9 mouse cellular contexts compared by ENCODE assay signal in genomic region chr5:114596604-114597003, GRCm38 (mm10). TPM values are rescaled to one million over a fixed set of nuclear protein-coding genes. Genes with fewer than 3 reads are reported as not detected.
DNase-seq lines count a peak whose midpoint lies in the region; ATAC-seq and TF ChIP-seq lines count a peak whose summit lies in the region.
"Had no signal": no experiment of that assay in that cellular context is flagged by ENCODE, and none has a peak within 500 bp of the region (broad histone marks: within the 10 kb centered on the region; RNA-seq: fewer than 3 reads in every experiment).

No protein-coding gene starts in this region.

- TF ChIP-seq POLR2A in kidney, adult 2 months (IDR thresholded peaks at IDR 0.05; ENCODE audit: low read depth, low read length), result no peak

- H3K4me1 ChIP-seq in kidney, adult 2 months (ENCODE audit: control insufficient read depth, insufficient read depth, low read length), result peaks cover 36% of the 10 kb centered on the region
- peaks cover 48% of the 10 kb centered on the region for H3K4me1 ChIP-seq in neural tube, embryonic 15.5 days

- ATAC-seq in neural tube, embryonic 15.5 days (ENCODE audit: low FRiP score), result no peak
- ATAC-seq in erythroblast, adult 5-6 weeks (replicated peaks; ENCODE audit: low FRiP score, poor library complexity, severe bottlenecking), result no peak

- TF ChIP-seq CTCF in kidney, adult 2 months (conservative IDR thresholded peaks at IDR 0.05; ENCODE audit: insufficient read depth, insufficient read length, low read depth, low read length), result no peak

- peak overlapping the region; percentile 48 for H3K27ac ChIP-seq in kidney, adult 2 months (ENCODE audit: insufficient read depth, low read depth, low read length)
- peak overlapping the region; percentile 20 for H3K27ac ChIP-seq in neural tube, embryonic 15.5 days (replicated peaks)

- no peaks in the 10 kb centered on the region for H3K9me3 ChIP-seq in neural tube, embryonic 15.5 days (replicated peaks)

- no peak overlapping the region for H3K9ac ChIP-seq in neural tube, embryonic 15.5 days (replicated peaks)

- H3K27me3 ChIP-seq in kidney, adult 2 months (replicated peaks; ENCODE audit: control insufficient read depth, insufficient read depth, low read length), result no peaks in the 10 kb centered on the region
- no peaks in the 10 kb centered on the region for H3K27me3 ChIP-seq in neural tube, embryonic 15.5 days (replicated peaks)
- H3K27me3 ChIP-seq: Patski had no signal

- peak; percentile 56 for DNase-seq in kidney, adult 2 months
- no peak for DNase-seq in kidney, adult 18-20 months
- DNase-seq in heart, adult 18-20 months, result peak; percentile 63 to 73
- DNase-seq in kidney, postnatal 25 days, result peak; percentile 45 to 74
- no peak for DNase-seq in cerebellum, postnatal 36 days
- DNase-seq in c-Kit-positive CD71-positive TER-119-positive erythroid progenitor cells, embryonic 14.5 days (ENCODE audit: low spot score), result no peak

- no peak overlapping the region; the same call in 1 of the 2 replicates for H3K4me2 ChIP-seq in neural tube, embryonic 15.5 days

- 25% methylated on average over 10 of the region's 10 CpGs for WGBS in kidney, adult 2 months
- WGBS in neural tube, embryonic 15.5 days, result 22% methylated on average over 10 of the region's 10 CpGs

- no peak overlapping the region for H3K4me3 ChIP-seq in kidney, adult 2 months (ENCODE audit: insufficient read depth, low read depth, low read length)
- H3K4me3 ChIP-seq in neural tube, embryonic 15.5 days (replicated peaks), result no peak overlapping the region

- no peaks in the 10 kb centered on the region for H3K36me3 ChIP-seq in kidney, adult 2 months (ENCODE audit: control insufficient read depth, insufficient read depth, low read length)
- 0 out of 2 replicates have a peak, but pooled peaks cover 5% of the 10 kb centered on the region for H3K36me3 ChIP-seq in neural tube, embryonic 15.5 days

RNA-seq across cellular contexts. Expression of gene Fam222a, which starts 28.8 kb away (rescaled TPM):
- 4.9 and 5.5 TPM in 2 replicates for polyA plus RNA-seq in kidney, adult 2 months (2012; rRNA removed)
- 1 to 10 TPM; 2.6 to 3.3 TPM for total RNA-seq in heart, adult 18-20 months (2021)
- 4.7 and 5.3 TPM in 2 replicates for polyA plus RNA-seq in neural tube, embryonic 15.5 days (2015; fragmentation: Nextera tagmentation; extraction: Ambion mirVana)
- total RNA-seq in erythroblast, adult 5-6 weeks (2015; ENCODE audit: low replicate concordance), result 1.2 TPM in 1 of 2 replicates, not detected in the other
- not detected in 2 replicates for total RNA-seq in erythroblast, adult 5-6 weeks (2017; ENCODE audit: low replicate concordance)

Comparison
In these comparisons a context has a peak if more than half of its experiments do, and no peak if none do; other contexts are left out.
1. DNase-seq: peak in kidney, adult 2 months (single experiment), heart, adult 18-20 months (2 of 2) and kidney, postnatal 25 days (2 of 2); none in kidney, adult 18-20 months (single experiment), cerebellum, postnatal 36 days (0 of 2) and c-Kit-positive CD71-positive TER-119-positive erythroid progenitor cells, embryonic 14.5 days (single experiment).